Mouse (Mus musculus): ENCODE results near the gene Slc2a10. TPM values are rescaled to one million over a fixed set of nuclear protein-coding genes. Genes with fewer than 3 reads are reported as not detected.
A peak's percentile ranks its signal among the peaks of the same experiment; 100 is the strongest.

Slc2a10 gene
- polyA plus RNA-seq, 1 experiment from 2014 or later: 2.5 TPM

GRCm38 (mm10) chr2:165512870-165513600 is 9.4 kb downstream of the Slc2a10 start:
- Histone ChIP-seq H3K36me3 (ENCODE audit: control insufficient read depth, insufficient read depth) (no peaks in the 10 kb centered on the region), H3K27ac (ENCODE audit: low read length) (no peak overlapping the region), H3K4me2 (ENCODE audit: low read length) (no peak overlapping the region), H3K27me3 (replicated peaks; ENCODE audit: control insufficient read depth, insufficient read depth, low read length) (no peaks in the 10 kb centered on the region), H3K9ac (replicated peaks; ENCODE audit: low read depth, low read length) (no peak overlapping the region), H3K4me1 (replicated peaks; ENCODE audit: control insufficient read depth, insufficient read depth, low read length) (peaks cover 6% of the 10 kb centered on the region), H3K4me3 (replicated peaks; ENCODE audit: low read length) (no peak overlapping the region), H3K9me3 (ENCODE audit: control insufficient read depth, low read length) (no peaks in the 10 kb centered on the region)
- 31% methylated on average over 11 of the region's 11 CpGs for WGBS
- no peak for ATAC-seq

- 96% methylated on average over 20 of the region's 20 CpGs for WGBS
- ATAC-seq: no peak
- Histone ChIP-seq H3K27ac (ENCODE audit: low read length) (no peak overlapping the region), H3K4me2 (ENCODE audit: low read length) (no peak overlapping the region), H3K36me3 (ENCODE audit: control insufficient read depth, insufficient read depth) (no peaks in the 10 kb centered on the region), H3K9me3 (ENCODE audit: control insufficient read depth, low read length) (no peaks in the 10 kb centered on the region), H3K4me3 (replicated peaks; ENCODE audit: low read length) (no peak overlapping the region), H3K9ac (replicated peaks; ENCODE audit: low read depth, low read length) (no peak overlapping the region), H3K4me1 (replicated peaks; ENCODE audit: control insufficient read depth, insufficient read depth, low read length) (peaks cover 6% of the 10 kb centered on the region), H3K27me3 (replicated peaks; ENCODE audit: control insufficient read depth, insufficient read depth, low read length) (no peaks in the 10 kb centered on the region)
These were observed 11.7 kb downstream of the Slc2a10 start for GRCm38 (mm10) chr2:165515178-165515728.

GRCm38 (mm10) chr2:165525609-165526008 is 22.0 kb downstream of the Slc2a10 start:
- no peak for ATAC-seq
- no peaks in the 10 kb centered on the region for H3K4me1 ChIP-seq (replicated peaks; ENCODE audit: control insufficient read depth, insufficient read depth, low read length)
- no peak overlapping the region for H3K4me2 ChIP-seq (ENCODE audit: low read length)
- 48% methylated on average over 4 of the region's 4 CpGs for WGBS
- no peak overlapping the region for H3K9ac ChIP-seq (replicated peaks; ENCODE audit: low read depth, low read length)
- H3K4me3 ChIP-seq (replicated peaks; ENCODE audit: low read length): no peak overlapping the region
- H3K27me3 ChIP-seq (replicated peaks; ENCODE audit: control insufficient read depth, insufficient read depth, low read length): no peaks in the 10 kb centered on the region
- no peaks in the 10 kb centered on the region for H3K36me3 ChIP-seq (ENCODE audit: control insufficient read depth, insufficient read depth)
- no peaks in the 10 kb centered on the region for H3K9me3 ChIP-seq (ENCODE audit: control insufficient read depth, low read length)
- H3K27ac ChIP-seq (ENCODE audit: low read length): no peak overlapping the region

GRCm38 (mm10) chr2:165529106-165529505 is 25.5 kb downstream of the Slc2a10 start:
- ATAC-seq: peak; percentile 28; the same call in 1 of the 2 replicates
- no peaks in the 10 kb centered on the region for H3K27me3 ChIP-seq (replicated peaks; ENCODE audit: control insufficient read depth, insufficient read depth, low read length)
- no peaks in the 10 kb centered on the region for H3K36me3 ChIP-seq (ENCODE audit: control insufficient read depth, insufficient read depth)
- no peak overlapping the region for H3K27ac ChIP-seq (ENCODE audit: low read length)
- H3K4me2 ChIP-seq (ENCODE audit: low read length): no peak overlapping the region
- H3K4me3 ChIP-seq (replicated peaks; ENCODE audit: low read length): no peak overlapping the region
- no peaks in the 10 kb centered on the region for H3K4me1 ChIP-seq (replicated peaks; ENCODE audit: control insufficient read depth, insufficient read depth, low read length)
- no peak overlapping the region for H3K9ac ChIP-seq (replicated peaks; ENCODE audit: low read depth, low read length)
- no peaks in the 10 kb centered on the region for H3K9me3 ChIP-seq (ENCODE audit: control insufficient read depth, low read length)
- 10% methylated on average over 8 of the region's 8 CpGs for WGBS

GRCm38 (mm10) chr2:165533789-165534188 is 30.2 kb downstream of the Slc2a10 start:
- Histone ChIP-seq H3K4me3 (replicated peaks; ENCODE audit: low read length) (no peak overlapping the region), H3K4me1 (replicated peaks; ENCODE audit: control insufficient read depth, insufficient read depth, low read length) (no peaks in the 10 kb centered on the region), H3K36me3 (ENCODE audit: control insufficient read depth, insufficient read depth) (no peaks in the 10 kb centered on the region), H3K27ac (ENCODE audit: low read length) (no peak overlapping the region), H3K4me2 (ENCODE audit: low read length) (no peak overlapping the region), H3K9me3 (ENCODE audit: control insufficient read depth, low read length) (no peaks in the 10 kb centered on the region), H3K27me3 (replicated peaks; ENCODE audit: control insufficient read depth, insufficient read depth, low read length) (no peaks in the 10 kb centered on the region), H3K9ac (replicated peaks; ENCODE audit: low read depth, low read length) (no peak overlapping the region)
- no peak for ATAC-seq
- 70% methylated on average over 6 of the region's 6 CpGs for WGBS

- no peaks in the 10 kb centered on the region for H3K9me3 ChIP-seq (ENCODE audit: control insufficient read depth, low read length)
- no peak overlapping the region for H3K4me3 ChIP-seq (replicated peaks; ENCODE audit: low read length)
- H3K4me1 ChIP-seq (replicated peaks; ENCODE audit: control insufficient read depth, insufficient read depth, low read length): peaks cover 16% of the 10 kb centered on the region
- H3K36me3 ChIP-seq (ENCODE audit: control insufficient read depth, insufficient read depth): no peaks in the 10 kb centered on the region
- H3K9ac ChIP-seq (replicated peaks; ENCODE audit: low read depth, low read length): no peak overlapping the region
- 91% methylated on average over 3 of the region's 3 CpGs for WGBS
- H3K4me2 ChIP-seq (ENCODE audit: low read length): no peak overlapping the region
- no peak for ATAC-seq
- no peaks in the 10 kb centered on the region for H3K27me3 ChIP-seq (replicated peaks; ENCODE audit: control insufficient read depth, insufficient read depth, low read length)
- no peak overlapping the region for H3K27ac ChIP-seq (ENCODE audit: low read length)
These were observed 37.4 kb downstream of the Slc2a10 start for GRCm38 (mm10) chr2:165540975-165541374.

GRCm38 (mm10) chr2:165542939-165543669 is 39.5 kb downstream of the Slc2a10 start:
- Histone ChIP-seq H3K4me2 (ENCODE audit: low read length) (peak overlapping the region; percentile 11), H3K9ac (replicated peaks; ENCODE audit: low read depth, low read length) (no peak overlapping the region), H3K36me3 (ENCODE audit: control insufficient read depth, insufficient read depth) (no peaks in the 10 kb centered on the region), H3K9me3 (ENCODE audit: control insufficient read depth, low read length) (no peaks in the 10 kb centered on the region), H3K27me3 (replicated peaks; ENCODE audit: control insufficient read depth, insufficient read depth, low read length) (no peaks in the 10 kb centered on the region), H3K27ac (ENCODE audit: low read length) (peak overlapping the region; percentile 41; the same call in 1 of the 2 replicates), H3K4me3 (replicated peaks; ENCODE audit: low read length) (no peak overlapping the region), H3K4me1 (replicated peaks; ENCODE audit: control insufficient read depth, insufficient read depth, low read length) (peaks cover 16% of the 10 kb centered on the region)
- ATAC-seq: peak; percentile 23; the same call in 1 of the 2 replicates
- WGBS: 9% methylated on average over 13 of the region's 13 CpGs

GRCm38 (mm10) chr2:165543670-165544016 is 40.1 kb downstream of the Slc2a10 start:
- no peak for ATAC-seq
- H3K9ac ChIP-seq (replicated peaks; ENCODE audit: low read depth, low read length): no peak overlapping the region
- 24% methylated on average over 10 of the region's 10 CpGs for WGBS

GRCm38 (mm10) chr2:165545687-165546086 is 42.1 kb downstream of the Slc2a10 start:
- Histone ChIP-seq H3K4me2 (ENCODE audit: low read length) (no peak overlapping the region), H3K27ac (ENCODE audit: low read length) (no peak overlapping the region), H3K36me3 (ENCODE audit: control insufficient read depth, insufficient read depth) (no peaks in the 10 kb centered on the region), H3K27me3 (replicated peaks; ENCODE audit: control insufficient read depth, insufficient read depth, low read length) (no peaks in the 10 kb centered on the region), H3K4me3 (replicated peaks; ENCODE audit: low read length) (no peak overlapping the region), H3K9me3 (ENCODE audit: control insufficient read depth, low read length) (no peaks in the 10 kb centered on the region), H3K9ac (replicated peaks; ENCODE audit: low read depth, low read length) (no peak overlapping the region), H3K4me1 (replicated peaks; ENCODE audit: control insufficient read depth, insufficient read depth, low read length) (peaks cover 16% of the 10 kb centered on the region)
- ATAC-seq: no peak
- 94% methylated on average over 2 of the region's 2 CpGs for WGBS

More at GRCm38 (mm10) chr2:165543670-165544016, 40.1 kb downstream of the Slc2a10 start:
- Histone ChIP-seq H3K36me3 (ENCODE audit: control insufficient read depth, insufficient read depth) (no peaks in the 10 kb centered on the region), H3K9me3 (ENCODE audit: control insufficient read depth, low read length) (no peaks in the 10 kb centered on the region), H3K4me3 (replicated peaks; ENCODE audit: low read length) (no peak overlapping the region), H3K4me2 (ENCODE audit: low read length) (peak overlapping the region; percentile 11), H3K27ac (ENCODE audit: low read length) (no peak overlapping the region), H3K27me3 (replicated peaks; ENCODE audit: control insufficient read depth, insufficient read depth, low read length) (no peaks in the 10 kb centered on the region), H3K4me1 (replicated peaks; ENCODE audit: control insufficient read depth, insufficient read depth, low read length) (peaks cover 16% of the 10 kb centered on the region)

Data from forebrain, embryonic 16.5 days (tissue).